Mouse (Mus musculus): ENCODE results near the gene Zfp345. TPM values are rescaled to one million over a fixed set of nuclear protein-coding genes. Genes with fewer than 3 reads are reported as not detected.

The Zfp345 gene
- not detected in 2 replicates for total RNA-seq (2023)

GRCm38 (mm10) chr2:150484939-150485778 is at the start of gene Zfp345:
TSS of gene Zfp345 (minus strand) at chr2:150485091.

GRCm38 (mm10) chr2:150451180-150451919 is 33.5 kb downstream of the Zfp345 start, which contains the start of gene Zfp442:
TSS of gene Zfp442 (minus strand) at chr2:150451486.

Other genes with a start within 250 kb of the Zfp345 start
- gene Gm21994, start 229.5 kb downstream of the Zfp345 start, total RNA-seq (2023), result 4.1 and 5.5 TPM in 2 replicates
- not detected in 2 replicates for gene Gm14124, start 227.6 kb downstream of the Zfp345 start, total RNA-seq (2023)
- gene Gm10130, start 161.4 kb downstream of the Zfp345 start, total RNA-seq (2023), result not detected in 2 replicates
- gene 3300002I08Rik, start 122.3 kb downstream of the Zfp345 start, total RNA-seq (2023), result 0.66 TPM in 1 of 2 replicates, not detected in the other
- gene Zfp442, start 33.6 kb downstream of the Zfp345 start, total RNA-seq (2023), result 0.36 and 0.47 TPM in 2 replicates
- 11.9 and 13.8 TPM in 2 replicates for gene Cst7, start 85.3 kb upstream of the Zfp345 start, total RNA-seq (2023)
- gene Apmap, start 123.5 kb upstream of the Zfp345 start, total RNA-seq (2023), result 41.8 and 55.5 TPM in 2 replicates
- gene Acss1, start 183.4 kb upstream of the Zfp345 start, total RNA-seq (2023), result 2.9 and 3.4 TPM in 2 replicates
- gene Vsx1, start 204.3 kb upstream of the Zfp345 start, total RNA-seq (2023), result not detected in 2 replicates

Data from neutrophil, adult 65 days (primary cell).